ENCODE assay signal across 27 mouse cellular contexts in genomic region chr3:52171303-52171702, GRCm38 (mm10).
A peak's percentile ranks its signal among the peaks of the same experiment; 100 is the strongest.
DNase-seq lines count a peak whose midpoint lies in the region; ATAC-seq and TF ChIP-seq lines count a peak whose summit lies in the region.
"Had no signal": no experiment of that assay in that cellular context is flagged by ENCODE, and none has a peak within 500 bp of the region (broad histone marks: within the 10 kb centered on the region; RNA-seq: fewer than 3 reads in every experiment).

No protein-coding gene starts in this region.

- 70% methylated on average over 5 of the region's 5 CpGs for WGBS in intestine, embryonic 15.5 days
- WGBS in intestine, postnatal 0 days, result 43% methylated on average over 5 of the region's 5 CpGs
- 76% methylated on average over 5 of the region's 5 CpGs for WGBS in liver, postnatal 0 days (ENCODE audit: insufficient replicate concordance)
- WGBS in liver, embryonic 12.5 days (ENCODE audit: insufficient replicate concordance), result 80% methylated on average over 5 of the region's 5 CpGs

- no peaks in the 10 kb centered on the region for H3K36me3 ChIP-seq in intestine, embryonic 15.5 days
- H3K36me3 ChIP-seq in intestine, postnatal 0 days (ENCODE audit: control insufficient read depth, insufficient read depth), result no peaks in the 10 kb centered on the region
- no peaks in the 10 kb centered on the region for H3K36me3 ChIP-seq in liver, postnatal 0 days (replicated peaks; ENCODE audit: insufficient read depth, low read length)
- no peaks in the 10 kb centered on the region for H3K36me3 ChIP-seq in liver, embryonic 12.5 days
- H3K36me3 ChIP-seq: embryonic facial prominence, embryonic 13.5 days; embryonic facial prominence, embryonic 15.5 days; forebrain, embryonic 10.5 days; forebrain, embryonic 12.5 days; G1E had no signal

- H3K27ac ChIP-seq in intestine, embryonic 15.5 days, result no peak overlapping the region
- no peak overlapping the region for H3K27ac ChIP-seq in intestine, postnatal 0 days (ENCODE audit: low read depth, low read length)
- no peak overlapping the region for H3K27ac ChIP-seq in liver, postnatal 0 days (ENCODE audit: low read depth)
- no peak overlapping the region for H3K27ac ChIP-seq in liver, embryonic 12.5 days
- H3K27ac ChIP-seq: embryonic facial prominence, embryonic 13.5 days; embryonic facial prominence, embryonic 15.5 days; forebrain, embryonic 10.5 days; forebrain, embryonic 12.5 days had no signal

- peak; percentile 71 for ATAC-seq in intestine, embryonic 15.5 days
- ATAC-seq in intestine, postnatal 0 days, result no peak
- ATAC-seq in liver, postnatal 0 days, result peak; percentile 49; the same call in 1 of the 2 replicates
- no peak for ATAC-seq in liver, embryonic 12.5 days
- ATAC-seq: forebrain, embryonic 14.5 days; forebrain, embryonic 16.5 days; Patski had no signal

- H3K4me2 ChIP-seq in intestine, embryonic 15.5 days (replicated peaks), result no peak overlapping the region
- no peak overlapping the region for H3K4me2 ChIP-seq in intestine, postnatal 0 days (replicated peaks; ENCODE audit: low read depth)
- H3K4me2 ChIP-seq in liver, postnatal 0 days (ENCODE audit: low read depth, low read length), result no peak overlapping the region
- no peak overlapping the region for H3K4me2 ChIP-seq in liver, embryonic 12.5 days
- H3K4me2 ChIP-seq: embryonic facial prominence, embryonic 13.5 days; embryonic facial prominence, embryonic 15.5 days; forebrain, embryonic 12.5 days had no signal

- no peaks in the 10 kb centered on the region for H3K9me3 ChIP-seq in intestine, embryonic 15.5 days
- H3K9me3 ChIP-seq in intestine, postnatal 0 days (ENCODE audit: control insufficient read depth), result no peaks in the 10 kb centered on the region
- H3K9me3 ChIP-seq in liver, postnatal 0 days (ENCODE audit: low read length), result no peaks in the 10 kb centered on the region
- H3K9me3 ChIP-seq in liver, embryonic 12.5 days (replicated peaks), result no peaks in the 10 kb centered on the region
- H3K9me3 ChIP-seq: embryonic facial prominence, embryonic 13.5 days; embryonic facial prominence, embryonic 15.5 days; forebrain, embryonic 10.5 days; forebrain, embryonic 12.5 days had no signal

- DNase-seq in liver, postnatal 0 days, result no peak
- peak; percentile 44 for DNase-seq in adipocyte (ENCODE audit: low spot score)
- DNase-seq in testis, postnatal 10 days (ENCODE audit: low spot score), result no peak
- DNase-seq in cerebellum, adult 11 months, result no peak
- DNase-seq: adrenal gland, adult 2 months; adrenal gland, postnatal 10 days; adrenal gland, postnatal 36 days; B cell, adult 2 months; cerebellum, adult 18-20 months; cerebellum, adult 8-10 months; cerebellum, adult 9-11 months; cerebellum, postnatal 14 days; cerebellum, postnatal 36 days; embryo, embryonic 11 days had no signal

- 0 out of 2 replicates have a peak, but pooled peaks cover 3% of the 10 kb centered on the region for H3K4me1 ChIP-seq in intestine, embryonic 15.5 days (replicated peaks)
- no peaks in the 10 kb centered on the region for H3K4me1 ChIP-seq in intestine, postnatal 0 days (replicated peaks; ENCODE audit: control insufficient read depth, insufficient read depth, low read length)
- H3K4me1 ChIP-seq in liver, postnatal 0 days (ENCODE audit: insufficient read depth), result no peaks in the 10 kb centered on the region
- no peaks in the 10 kb centered on the region for H3K4me1 ChIP-seq in liver, embryonic 12.5 days

- H3K27me3 ChIP-seq in intestine, embryonic 15.5 days (replicated peaks), result no peaks in the 10 kb centered on the region
- H3K27me3 ChIP-seq in intestine, postnatal 0 days (replicated peaks; ENCODE audit: control insufficient read depth, insufficient read depth, low read length), result no peaks in the 10 kb centered on the region
- no peaks in the 10 kb centered on the region for H3K27me3 ChIP-seq in liver, postnatal 0 days (ENCODE audit: insufficient read depth, low read length)
- H3K27me3 ChIP-seq in liver, embryonic 12.5 days (replicated peaks), result no peaks in the 10 kb centered on the region; the same call in 1 of the 2 replicates
- H3K27me3 ChIP-seq: CH12.LX; embryonic facial prominence, embryonic 15.5 days; forebrain, embryonic 12.5 days; Patski had no signal

- no peak for TF ChIP-seq CTCF in intestine, postnatal 0 days (IDR thresholded peaks at IDR 0.05; ENCODE audit: low read depth)
- TF ChIP-seq CTCF in liver, postnatal 0 days (IDR thresholded peaks at IDR 0.05; ENCODE audit: low read depth), result no peak

- TF ChIP-seq EP300 in liver, postnatal 0 days (IDR thresholded peaks at IDR 0.05; ENCODE audit: low read depth), result no peak

- no peak overlapping the region for H3K9ac ChIP-seq in intestine, embryonic 15.5 days
- H3K9ac ChIP-seq in intestine, postnatal 0 days (ENCODE audit: low read depth, low read length), result no peak overlapping the region
- H3K9ac ChIP-seq in liver, postnatal 0 days (replicated peaks), result no peak overlapping the region
- H3K9ac ChIP-seq in liver, embryonic 12.5 days, result no peak overlapping the region
- H3K9ac ChIP-seq: embryonic facial prominence, embryonic 13.5 days; embryonic facial prominence, embryonic 15.5 days; forebrain, embryonic 12.5 days had no signal

- H3K4me3 ChIP-seq in intestine, embryonic 15.5 days (replicated peaks), result no peak overlapping the region
- no peak overlapping the region for H3K4me3 ChIP-seq in intestine, postnatal 0 days (ENCODE audit: low read depth, low read length)
- H3K4me3 ChIP-seq in liver, postnatal 0 days (ENCODE audit: low read depth, low read length), result no peak overlapping the region
- H3K4me3 ChIP-seq in liver, embryonic 12.5 days, result no peak overlapping the region
- H3K4me3 ChIP-seq: embryonic facial prominence, embryonic 13.5 days; embryonic facial prominence, embryonic 15.5 days; erythroblast, embryonic 14.5 days; forebrain, embryonic 10.5 days; forebrain, embryonic 12.5 days had no signal

Comparison
In these comparisons a context has a peak if more than half of its experiments do, and no peak if none do; other contexts are left out.
1. ATAC-seq: peak in intestine, embryonic 15.5 days (single experiment) and liver, postnatal 0 days (single experiment); none in intestine, postnatal 0 days (single experiment) and liver, embryonic 12.5 days (single experiment).